Mouse (Mus musculus) embryo, embryonic 9.5 days (tissue): ENCODE results near the gene Slk.

Experiments
- DNase-seq: peaks from one replicate; pipeline ENCODE4 v3.0.0-alpha.2; 2017; ENCODE audit errors: extremely low spot score

Gene Slk

DNA sequence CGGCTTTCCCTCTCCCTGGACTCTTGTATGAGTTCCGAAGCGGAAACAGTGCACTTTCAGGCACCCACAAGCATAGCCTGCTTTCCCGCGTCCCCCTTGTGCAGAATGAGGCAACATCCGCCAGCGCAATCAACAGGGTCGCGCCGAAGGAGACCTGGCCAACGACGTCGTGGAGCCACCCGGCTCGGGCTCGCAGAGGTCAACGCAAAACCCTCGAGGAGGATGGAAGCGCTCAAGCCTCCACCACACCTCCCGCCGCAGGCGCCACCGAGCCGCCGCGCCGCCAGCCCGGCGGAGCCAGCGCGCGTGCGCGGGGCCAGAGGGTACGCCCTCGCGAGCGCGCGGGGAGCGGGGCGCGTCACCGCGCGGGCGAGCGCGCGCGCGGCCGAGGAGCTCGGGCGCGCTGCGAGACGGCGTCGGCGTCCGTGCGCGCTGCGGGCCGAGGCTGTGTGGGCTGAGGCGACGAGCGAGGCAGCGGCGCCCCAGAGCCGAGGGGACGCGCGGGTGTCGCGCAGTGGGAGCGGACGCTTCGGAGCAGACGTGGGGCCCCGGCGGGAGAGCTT lies at the start of gene Slk:
Gene Slk, plus strand, starts transcription at position 454 of the 563 bp plus-strand sequence.
- DNase-seq = peak; percentile 86

DNA sequence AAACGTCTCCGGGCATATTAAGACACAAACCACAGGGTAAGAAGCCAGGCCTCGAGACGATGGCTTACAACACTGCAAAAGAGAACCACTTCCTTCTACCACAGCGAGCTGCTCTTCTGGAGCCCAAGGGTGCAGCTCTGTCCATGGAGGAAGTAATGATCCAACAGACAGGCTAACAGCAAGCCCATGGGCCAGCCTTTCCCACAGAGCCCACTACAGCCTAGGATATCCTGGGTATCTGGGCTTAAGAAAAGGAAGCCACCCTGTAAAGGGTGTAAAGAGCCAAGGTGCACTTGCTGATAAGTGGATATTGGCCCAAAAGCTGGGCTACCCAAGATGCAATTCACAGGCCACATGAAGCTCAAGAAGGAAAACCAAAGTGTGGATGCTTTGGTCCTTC lies 48.2 kb upstream of the Slk start:
- no peak for DNase-seq

DNA sequence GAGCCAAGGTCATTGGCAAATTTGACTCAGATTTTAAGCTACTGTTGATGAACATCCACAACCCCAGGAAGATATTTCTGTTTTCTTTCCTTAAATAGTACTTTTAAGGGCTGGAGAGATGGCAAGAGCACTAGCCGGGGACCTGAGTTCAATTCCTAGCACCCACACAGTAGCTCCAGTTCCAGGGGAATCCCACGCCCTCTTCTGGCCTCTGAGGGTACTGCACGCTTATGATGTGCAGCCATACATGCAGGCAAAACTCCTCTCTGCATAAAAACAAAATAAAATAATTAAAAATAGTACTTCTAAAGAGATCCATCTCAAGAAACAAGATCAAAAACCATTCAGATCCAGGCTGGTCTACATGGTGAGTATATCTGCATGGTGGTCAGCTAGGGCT lies 47.0 kb upstream of the Slk start:
- DNase-seq = no peak

DNA sequence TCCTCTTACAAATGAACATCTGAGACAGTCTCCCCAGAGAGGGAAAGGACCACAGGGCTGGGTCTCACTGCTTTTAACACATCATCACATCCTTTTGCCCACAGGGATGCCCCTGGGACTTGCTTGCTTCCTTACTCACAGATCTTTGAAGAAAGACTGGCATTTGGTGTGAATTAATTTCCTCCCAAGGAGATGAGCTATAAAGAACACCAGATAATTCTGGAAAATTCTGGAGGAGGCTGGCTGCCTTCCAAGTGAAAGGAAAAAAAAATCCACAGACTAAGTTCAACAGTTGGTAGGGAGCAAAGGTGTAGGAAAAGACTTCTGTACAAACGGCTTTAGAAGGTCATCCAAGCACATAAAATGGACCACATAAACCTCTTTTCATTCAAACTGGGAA lies 45.3 kb upstream of the Slk start:
- DNase-seq = no peak

DNA sequence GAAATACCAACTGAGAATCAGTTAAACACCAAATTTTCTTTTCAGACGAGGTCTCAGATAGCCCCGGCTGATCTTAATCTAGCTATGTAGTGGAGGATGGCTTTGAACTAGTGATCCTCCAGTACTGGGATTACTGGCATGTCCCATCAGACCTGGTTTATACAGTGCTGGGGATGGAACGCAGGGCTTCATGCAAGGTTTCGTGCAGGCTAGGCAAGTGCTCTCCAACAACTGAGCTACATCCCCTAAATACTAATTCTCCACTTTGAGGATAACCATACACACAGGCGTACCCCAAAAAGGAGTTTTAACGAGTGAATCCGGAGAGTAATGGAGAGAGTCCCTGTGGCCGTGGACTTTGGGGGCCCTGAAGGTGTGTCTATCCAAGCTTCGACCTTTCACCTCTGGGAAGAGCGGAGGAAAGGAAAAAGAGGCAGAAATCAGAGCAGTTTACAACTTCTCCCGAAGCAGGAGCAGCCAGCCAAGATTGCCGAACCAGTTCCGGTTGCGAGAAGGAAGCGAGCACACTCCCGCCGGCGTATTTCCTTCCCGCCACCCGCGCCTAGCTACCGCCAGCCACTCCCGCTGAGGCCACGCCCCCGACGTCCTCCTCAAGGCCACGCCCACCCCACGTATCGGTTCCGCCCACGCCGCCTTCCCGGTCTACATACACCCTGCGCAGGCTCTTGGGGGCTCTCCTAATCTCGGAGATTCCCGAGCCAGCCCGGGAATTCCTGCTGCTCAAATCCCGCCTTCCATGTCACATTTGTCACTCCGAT lies 42.8 kb upstream of the Slk start:
- DNase-seq = peak; percentile 99

DNA sequence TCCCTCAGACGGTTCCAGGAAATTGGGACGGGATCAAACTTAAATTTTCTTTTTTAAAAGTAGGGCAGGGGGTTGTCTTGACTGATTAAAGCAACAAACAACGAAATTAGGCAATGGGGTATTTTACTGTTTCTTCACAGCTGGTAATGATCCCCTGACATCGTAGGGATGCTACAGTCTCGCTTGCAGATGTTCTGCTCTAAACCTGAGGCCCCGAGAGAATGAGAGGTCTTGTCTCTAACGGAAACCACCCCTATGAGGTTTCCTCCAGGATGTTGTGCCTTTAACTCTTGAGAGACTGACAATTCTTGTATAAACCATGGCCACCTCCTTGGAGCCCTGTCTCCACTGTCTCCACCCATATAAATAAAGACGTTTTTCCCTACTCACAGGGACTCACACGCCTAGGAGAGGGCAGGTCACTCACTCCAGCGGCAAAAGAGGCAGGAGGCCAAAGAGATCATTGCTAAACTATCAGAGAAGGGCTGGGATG lies 42.1 kb upstream of the Slk start, which contains the start of gene Stn1:
Gene Stn1, minus strand, starts transcription at position 208 of the 493 bp plus-strand sequence.
- no peak for DNase-seq

DNA sequence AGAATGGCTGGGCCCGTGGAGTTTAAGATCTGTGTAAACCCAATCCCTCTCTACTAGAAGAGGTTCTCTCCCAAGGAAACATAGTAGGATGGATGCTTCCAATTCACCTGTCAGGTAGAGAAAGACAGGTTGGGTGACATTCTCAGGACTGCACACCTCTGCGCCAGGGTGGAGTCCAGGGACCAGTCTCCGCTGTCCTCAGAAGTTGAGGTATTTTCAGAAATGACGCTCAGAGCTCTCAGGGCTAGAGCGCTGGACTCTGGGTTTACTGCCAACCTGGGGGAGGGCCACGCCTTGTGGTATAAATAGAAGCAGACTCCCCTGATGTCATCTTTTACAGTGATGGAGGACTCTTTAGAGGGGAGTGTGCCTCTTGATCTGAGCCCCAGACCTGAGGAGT lies 41.6 kb upstream of the Slk start:
- no peak for DNase-seq

DNA sequence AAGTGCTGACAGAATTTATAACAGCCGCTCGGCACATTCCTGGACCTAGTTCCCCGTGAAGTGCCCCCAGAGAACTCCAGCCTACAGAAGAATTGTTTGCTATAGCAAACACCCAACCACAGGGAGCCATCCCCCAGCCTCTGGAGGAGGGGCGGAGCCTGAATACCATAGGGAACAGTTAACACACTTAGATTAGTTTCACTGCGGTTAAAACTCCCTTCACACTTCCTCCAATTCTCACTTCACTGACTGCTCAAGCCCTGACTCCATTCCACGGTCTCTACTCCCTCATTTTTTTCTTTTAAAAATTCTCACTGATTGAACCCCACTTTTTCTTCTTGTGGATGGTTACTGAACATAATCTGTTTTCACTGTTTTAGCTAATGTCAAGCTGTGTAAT lies 40.7 kb upstream of the Slk start:
- DNase-seq = peak; percentile 27

DNA sequence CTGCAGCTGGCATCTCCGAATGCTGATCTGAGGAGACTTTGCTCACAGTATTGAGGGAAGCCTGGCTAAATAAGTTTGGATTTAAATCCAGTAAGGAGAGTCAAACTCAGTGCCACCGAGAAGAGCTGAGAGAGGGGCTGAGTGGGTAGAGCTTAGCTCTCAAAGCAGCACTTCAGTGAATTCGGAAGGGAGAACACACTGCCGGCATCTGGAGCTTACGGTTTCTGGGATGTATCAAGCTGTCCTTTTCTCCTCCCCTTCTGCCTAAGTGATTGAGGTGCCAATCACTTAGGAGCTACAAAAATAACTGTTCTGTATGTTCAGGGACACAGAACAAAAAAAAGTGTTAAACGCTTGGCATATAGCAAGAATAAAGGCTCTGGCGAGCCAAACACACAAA lies 37.0 kb upstream of the Slk start:
- no peak for DNase-seq

DNA sequence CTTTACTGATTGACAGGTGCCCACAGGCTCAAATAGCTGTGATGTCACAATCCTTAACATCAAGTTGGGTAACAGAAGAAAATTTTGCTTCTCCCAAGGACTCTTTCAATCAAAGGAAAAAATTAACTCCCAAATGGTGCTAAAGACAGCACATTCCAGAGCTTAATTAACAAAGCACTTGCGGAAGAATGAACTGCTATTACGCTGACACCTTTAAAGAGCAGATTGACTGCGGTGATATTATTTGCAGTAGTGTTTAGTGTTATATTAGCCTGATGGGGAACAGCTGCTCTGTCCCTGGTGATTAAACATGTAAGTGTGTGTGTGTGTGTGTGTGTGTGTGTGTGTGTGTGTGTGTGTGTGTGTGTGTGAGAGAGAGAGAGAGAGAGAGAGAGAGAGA lies 34.4 kb upstream of the Slk start:
- no peak for DNase-seq

DNA sequence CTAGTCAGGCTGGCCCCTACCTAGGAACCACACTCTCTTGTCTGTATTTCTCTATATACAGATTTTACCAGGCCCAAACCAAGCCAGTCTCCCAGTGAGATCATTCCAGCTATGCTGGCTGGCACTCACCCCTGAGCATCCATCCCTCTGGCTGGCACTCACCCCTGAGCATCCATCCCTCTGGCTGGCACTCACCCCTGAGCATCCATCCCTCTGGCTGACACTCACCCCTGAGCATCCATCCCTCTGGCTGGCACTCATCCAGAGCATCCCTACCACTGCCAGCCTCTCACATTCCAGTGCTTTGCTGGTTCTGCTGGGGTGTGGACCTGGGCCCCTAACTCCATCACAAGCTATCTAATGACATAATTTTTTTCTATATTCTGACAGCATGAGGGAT lies 34.0 kb upstream of the Slk start:
- DNase-seq = no peak

DNA sequence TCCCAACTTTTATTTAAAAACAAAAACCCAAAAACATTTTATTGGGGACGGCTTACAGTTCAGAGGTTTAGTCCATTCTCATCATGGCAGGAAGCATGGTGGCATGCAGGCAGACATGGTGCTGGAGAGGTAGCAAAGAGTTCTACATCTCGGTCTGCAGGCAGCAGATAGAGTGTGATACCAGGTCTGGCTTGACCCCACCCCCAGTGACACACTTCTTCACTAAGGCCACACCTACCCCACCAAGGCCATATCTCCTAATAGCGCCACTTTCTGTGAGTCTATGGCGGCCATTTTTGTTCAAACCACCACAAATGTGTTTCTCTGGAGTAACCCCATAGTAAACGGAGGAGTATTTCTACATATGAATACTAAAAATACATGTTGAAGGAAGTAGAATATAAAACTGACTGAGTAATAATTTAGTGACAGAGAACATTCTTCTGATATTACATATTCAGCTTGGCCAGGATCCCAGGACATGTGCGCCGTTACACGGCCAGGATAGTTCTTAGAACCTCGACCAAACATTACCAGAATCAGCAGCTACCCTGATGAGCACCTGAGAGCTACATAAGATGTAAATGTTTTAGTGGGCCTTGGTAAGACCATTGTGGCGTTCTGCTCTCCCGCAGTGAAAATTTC lies 30.9 kb upstream of the Slk start:
- no peak for DNase-seq

DNA sequence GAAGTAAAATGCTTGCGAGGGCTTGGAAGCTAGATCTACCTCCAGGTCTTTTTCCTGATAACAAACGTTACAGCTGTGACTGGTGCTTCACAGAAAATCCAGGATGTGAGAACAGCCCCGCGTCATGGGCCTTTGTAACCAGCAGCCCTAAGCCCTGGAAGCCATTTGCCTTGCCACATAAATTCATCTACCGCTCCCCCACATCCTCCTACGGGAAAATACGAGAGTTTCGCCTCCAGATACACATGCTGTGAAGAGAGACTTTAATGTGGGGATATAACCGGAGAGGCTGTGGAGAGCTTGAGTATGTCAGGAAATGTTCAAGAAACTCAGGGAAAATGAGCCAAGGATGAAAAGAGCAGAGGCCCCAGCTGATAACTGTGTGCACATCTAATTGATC lies 30.3 kb upstream of the Slk start:
- no peak for DNase-seq

DNA sequence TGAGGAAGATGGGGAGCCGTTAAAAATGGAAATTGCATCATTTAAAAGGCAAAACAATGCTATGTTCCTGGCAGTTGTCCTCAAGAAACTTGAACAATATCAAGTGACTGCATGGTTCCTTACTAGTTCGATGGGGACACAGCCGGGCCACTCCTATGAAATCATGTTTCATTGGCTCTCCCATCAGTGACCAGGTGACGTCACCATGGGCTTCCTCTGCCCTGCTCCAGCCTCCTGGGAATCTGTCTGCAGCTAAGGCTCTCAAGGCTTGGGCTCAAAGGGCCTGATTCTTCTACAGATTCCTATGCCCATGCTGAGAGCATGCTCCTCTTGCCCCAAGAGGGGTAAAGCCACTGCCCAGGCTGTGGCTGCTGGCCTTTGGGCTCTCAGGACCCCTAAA lies 29.9 kb upstream of the Slk start:
- DNase-seq = no peak

DNA sequence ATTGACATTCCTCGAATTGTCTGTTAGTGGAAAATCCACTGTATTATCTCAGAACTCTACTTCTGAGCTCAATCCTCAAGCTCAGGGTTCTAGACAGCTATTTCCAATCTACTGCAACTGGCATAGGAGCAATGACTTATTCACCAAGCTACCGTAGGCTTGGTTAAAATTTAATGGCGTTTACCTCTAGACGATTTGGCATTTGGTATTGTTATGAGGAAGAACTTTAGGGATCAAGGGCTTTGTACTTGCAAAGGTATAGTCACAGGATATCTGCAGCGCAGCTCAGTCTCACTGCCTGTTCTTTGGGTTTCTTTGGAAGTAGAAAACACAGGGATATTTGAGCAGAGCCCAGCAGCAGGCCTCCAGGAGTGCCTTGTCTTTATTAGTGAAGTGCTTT lies 20.3 kb upstream of the Slk start:
- DNase-seq = no peak

DNA sequence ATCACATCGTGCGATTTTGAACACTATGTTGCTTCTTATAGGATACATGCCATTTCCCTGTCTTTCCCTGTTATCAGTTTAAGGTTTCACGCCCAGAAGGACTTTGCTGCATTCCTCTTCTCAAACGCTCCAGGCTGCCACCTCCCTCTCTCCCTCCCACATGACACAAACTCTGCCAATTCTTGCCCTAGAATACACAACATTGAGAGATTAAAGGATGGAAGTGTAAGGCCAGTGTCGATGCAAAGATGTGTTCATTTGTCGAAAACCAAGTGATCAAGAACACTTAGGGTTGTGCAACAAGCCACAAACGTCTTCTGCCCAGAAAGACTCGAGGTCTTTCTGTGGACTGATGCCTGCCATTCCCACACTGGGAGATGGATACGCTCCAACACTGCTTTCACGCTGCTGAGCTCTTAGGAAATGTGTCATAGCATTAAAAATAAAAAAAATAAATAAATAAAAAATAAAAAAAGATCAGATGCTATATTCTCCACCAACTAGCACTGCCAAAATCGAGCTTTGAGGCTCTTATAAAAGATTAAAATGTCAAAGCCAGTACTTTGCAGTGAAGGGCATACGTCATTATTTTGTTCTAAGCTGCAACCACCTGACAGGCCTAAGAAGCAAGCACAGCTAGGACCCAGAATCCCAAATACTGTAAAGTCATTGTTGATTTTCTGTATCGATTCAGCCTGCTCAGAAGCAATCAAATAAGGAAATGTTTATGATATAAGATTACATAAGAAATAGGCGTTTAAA lies 19.5 kb upstream of the Slk start:
- no peak for DNase-seq

DNA sequence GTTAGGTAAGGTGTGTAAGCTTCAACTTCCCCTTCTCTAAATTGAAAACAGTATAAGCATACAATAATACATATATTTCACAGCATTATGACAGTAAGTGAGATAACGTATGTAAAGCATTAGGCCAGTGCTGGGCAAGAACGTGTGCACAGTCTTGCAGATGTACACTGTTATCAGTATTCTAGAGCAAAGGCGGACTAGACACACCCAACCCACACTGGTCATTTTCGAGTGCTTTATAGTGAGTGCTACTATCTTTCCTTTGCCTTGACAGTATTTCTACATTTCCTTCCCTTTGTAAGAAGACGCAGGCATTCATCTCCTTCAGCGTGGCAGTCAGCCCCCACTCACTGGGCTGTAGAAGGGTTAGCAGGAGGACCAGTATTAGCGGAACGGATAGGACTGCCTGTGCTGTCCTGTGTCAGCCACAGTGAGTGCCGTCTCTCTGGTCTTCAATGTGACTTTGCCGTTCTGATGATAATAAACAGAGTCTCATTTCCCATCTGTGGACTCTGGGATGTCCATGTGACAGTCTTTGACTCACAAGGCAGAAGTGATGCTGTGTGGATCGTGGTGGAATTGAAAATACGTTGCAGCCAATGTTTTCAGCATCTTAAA lies 18.8 kb upstream of the Slk start:
- no peak for DNase-seq

DNA sequence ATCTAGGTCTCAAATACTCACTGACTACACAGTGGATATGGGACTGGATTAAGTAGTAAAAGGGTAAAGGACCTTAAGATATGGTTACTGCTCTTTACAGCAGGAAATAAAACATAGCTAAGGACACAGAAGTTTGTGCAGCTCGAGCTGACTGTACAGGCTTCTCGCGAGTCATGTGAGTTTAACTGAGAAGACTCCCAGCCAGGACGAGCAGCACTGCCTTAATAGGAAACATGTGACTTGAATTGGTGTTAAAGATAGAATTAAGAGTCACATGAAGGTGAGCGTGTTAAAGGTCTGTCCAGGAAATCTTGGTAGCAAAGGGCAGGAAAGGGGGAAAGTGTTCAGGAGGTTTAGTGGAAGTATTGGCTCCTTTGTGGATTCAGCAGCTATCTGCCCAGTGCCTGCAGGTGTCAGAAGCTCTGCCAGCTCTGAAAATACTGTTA lies 17.5 kb upstream of the Slk start:
- no peak for DNase-seq

DNA sequence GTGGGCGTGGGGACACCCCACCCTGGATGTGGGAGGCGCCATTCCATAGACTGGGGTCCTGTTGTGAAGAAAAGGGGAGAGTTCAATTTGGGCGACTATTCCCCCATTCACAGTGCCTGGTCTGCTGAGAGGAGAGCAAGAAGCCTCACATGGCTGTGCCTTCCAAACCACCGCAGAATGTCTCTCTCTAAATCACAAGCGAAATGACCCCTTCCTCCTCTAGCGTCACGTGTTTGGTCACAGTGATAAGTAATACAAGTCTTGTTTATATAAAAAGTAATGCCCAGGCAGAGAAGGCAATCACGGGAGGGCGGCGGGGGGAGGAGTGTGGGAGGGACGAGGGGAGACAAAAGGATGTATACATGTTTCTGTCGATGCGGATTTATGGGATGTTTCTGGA lies 15.8 kb upstream of the Slk start:
- no peak for DNase-seq

DNA sequence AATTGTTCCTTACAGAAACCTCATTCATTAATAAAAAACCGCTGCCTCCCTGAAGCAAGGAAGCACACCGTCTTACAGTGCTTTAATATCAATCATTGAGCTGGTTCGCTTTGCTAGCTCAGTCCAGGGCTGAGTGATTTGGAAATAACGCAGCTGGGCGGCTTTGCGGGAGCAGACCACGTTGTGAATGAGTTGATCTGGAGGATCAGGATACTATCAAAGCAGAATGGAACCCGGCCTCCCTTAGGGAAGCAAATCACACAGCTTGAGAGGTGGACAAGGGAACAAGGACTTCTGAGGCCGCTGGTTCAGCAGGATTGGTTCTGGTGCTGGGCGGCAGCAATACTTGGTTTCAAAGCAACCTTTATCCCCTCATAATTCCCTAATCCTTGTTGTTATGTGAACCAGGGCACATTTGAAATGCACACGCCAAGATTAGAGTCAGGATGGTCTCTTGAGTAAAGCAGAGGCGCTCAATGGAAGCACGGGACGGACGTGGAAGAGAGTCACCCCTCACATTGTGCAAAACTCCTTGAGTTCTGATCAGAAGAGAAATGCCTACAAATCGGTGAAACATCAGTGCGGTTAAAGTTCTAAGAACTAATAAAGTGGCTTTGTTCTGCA lies 14.3 kb upstream of the Slk start:
- no peak for DNase-seq

DNA sequence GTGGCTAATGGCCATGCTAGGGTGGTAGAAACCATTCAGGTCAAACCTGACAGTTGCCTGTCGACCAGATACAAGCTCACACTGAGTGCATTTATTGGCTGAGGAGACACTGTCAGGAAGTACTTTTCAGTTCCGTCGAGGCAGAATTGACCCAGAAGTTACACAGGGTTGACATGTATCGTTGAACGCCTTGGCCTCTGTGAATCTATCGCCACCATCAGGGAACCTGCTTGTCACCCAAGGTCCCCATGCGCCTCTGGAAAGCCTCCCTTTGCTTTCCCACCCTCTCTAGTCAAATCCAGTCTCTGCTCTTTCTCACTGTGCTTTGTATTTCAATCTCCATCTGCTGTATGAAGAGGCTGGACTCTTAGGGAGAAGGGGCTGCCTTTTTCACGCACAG lies 13.5 kb upstream of the Slk start:
- DNase-seq = no peak
